Mouse (Mus musculus): ENCODE measurements around the gene Rbm3.

DNA sequence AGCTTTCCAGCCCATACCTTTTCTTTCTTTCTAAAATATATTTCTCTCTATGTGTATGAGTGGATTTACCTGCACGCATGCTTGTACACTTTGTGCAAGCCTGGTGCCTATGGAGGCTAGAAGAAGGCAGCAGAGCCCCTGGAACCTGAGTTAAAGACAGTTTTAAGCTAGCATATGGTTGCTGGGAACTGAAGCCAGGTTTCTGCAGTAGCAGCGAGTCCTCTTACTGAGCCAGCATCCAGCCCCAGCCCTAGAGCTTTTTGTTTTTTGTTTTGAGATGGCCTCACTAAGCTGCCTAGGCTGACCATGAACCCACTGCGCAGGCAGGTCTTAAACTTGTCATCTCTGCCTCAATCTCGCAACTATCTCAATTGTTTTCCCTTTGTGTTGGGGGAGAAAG, 18.8 kb upstream of the Rbm3 start:
- TF ChIP-seq CTCF (IDR thresholded peaks at IDR 0.05) (no peak), EP300 (IDR thresholded peaks at IDR 0.05) (no peak)

Measured in lung, postnatal 0 days (tissue).